Mouse (Mus musculus): ENCODE measurements around the gene Aldoart2. TPM values are rescaled to one million over a fixed set of nuclear protein-coding genes. Genes with fewer than 3 reads are reported as not detected.
A peak's percentile ranks its signal among the peaks of the same experiment; 100 is the strongest.
"Not testable (repeated sequence)": the region's sequence is repeated elsewhere in the genome, so short reads cannot be mapped to it uniquely, and the experiment has no call there.

The Aldoart2 gene
- total RNA-seq (2021): under 1 TPM in 1 of 2 experiments, not detected in 1; 0.32 TPM

DNA sequence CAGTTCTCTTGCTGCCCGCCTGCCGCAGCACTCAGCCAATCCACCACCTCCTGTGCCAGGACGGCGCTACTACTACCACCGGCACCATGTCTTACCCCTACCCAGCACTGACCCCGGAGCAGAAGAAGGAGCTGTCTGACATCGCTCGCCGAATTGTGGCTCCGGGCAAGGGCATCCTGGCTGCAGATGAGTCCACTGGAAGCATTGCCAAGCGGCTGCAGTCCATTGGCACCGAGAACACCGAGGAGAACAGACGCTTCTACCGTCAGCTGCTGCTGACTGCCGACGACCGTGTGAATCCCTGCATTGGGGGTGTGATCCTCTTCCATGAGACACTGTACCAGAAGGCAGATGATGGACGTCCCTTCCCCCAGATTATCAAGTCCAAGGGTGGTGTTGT is at the start of gene Aldoart2:
Gene Aldoart2 (plus strand): TSS at position 34 of the 400 bp plus-strand sequence.
- peak in 1 of 2 experiments; percentile 3 for DNase-seq (ENCODE audit: extremely low spot score in 1 of 2, low spot score in 1 of 2)

DNA sequence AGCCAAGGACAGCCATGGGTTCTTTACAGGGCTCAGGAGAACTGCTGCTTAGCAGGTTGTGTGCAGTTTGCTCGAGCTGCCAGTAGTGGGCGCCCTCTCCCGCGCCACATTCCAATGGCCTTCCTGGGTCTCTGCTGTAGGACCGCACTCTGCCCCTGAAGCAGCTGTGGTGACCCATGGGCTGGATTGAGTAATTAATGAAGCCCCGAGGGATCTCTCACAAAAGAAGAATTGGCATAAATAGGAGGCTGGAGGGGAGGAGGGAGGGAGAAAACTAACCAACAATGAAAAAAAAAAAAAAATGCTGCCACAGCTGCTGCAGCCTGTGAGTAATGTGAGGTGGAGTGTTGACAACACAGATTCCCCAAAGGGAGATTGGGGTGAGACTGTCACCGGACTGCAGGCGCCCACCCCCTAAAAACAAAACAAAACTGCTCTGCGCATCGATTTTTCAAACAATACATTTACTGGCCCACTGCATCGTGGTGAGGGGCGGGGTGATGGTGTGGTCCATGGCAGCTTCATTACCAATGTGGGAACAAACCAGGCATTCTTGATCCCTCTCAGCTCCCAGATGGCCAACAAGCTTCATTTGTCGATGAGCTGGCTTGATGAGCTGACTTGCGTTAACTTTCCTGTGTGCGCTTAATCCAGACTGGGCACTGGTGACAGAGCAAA is 46.8 kb upstream of the Aldoart2 start:
- DNase-seq (ENCODE audit: extremely low spot score in 1 of 2, low spot score in 1 of 2): peak; percentile 35 to 67

DNA sequence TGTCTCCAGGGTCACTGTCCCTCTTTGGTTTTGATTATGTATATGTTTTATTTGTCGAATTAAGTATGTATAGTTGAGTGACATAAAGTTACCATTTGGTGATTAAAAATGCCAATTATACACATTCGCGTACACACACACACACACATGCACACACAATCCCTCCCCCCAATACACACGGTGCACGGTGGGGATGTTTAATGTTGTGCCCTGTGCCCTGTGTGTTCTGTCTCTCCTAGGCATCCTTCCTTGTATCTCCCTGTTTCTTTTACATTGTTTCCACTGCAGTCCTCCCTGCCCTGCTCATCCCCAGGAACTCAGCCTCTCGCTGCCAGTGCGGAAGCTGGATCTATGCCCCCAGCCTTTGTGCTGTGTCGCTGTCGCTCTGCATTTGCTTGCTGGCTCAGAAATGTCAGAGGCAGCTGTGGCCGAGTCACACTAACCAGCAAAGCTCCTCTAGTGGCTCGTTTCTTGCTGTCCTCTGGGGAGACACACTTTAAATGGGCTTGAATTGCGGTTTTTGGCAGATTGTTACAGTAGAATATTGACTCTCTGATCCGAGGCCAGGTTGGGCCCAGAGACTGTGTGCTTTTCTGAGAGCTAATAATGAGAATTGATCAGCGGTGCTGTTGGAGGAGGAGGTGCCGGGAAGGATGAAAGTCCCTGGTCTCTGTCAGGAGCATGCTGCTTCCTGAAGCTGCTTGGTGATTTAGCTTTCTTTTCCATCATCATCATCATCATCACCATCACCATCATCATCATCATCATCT is 37.9 kb upstream of the Aldoart2 start:
- no peak for DNase-seq (ENCODE audit: extremely low spot score in 1 of 2, low spot score in 1 of 2)

DNA sequence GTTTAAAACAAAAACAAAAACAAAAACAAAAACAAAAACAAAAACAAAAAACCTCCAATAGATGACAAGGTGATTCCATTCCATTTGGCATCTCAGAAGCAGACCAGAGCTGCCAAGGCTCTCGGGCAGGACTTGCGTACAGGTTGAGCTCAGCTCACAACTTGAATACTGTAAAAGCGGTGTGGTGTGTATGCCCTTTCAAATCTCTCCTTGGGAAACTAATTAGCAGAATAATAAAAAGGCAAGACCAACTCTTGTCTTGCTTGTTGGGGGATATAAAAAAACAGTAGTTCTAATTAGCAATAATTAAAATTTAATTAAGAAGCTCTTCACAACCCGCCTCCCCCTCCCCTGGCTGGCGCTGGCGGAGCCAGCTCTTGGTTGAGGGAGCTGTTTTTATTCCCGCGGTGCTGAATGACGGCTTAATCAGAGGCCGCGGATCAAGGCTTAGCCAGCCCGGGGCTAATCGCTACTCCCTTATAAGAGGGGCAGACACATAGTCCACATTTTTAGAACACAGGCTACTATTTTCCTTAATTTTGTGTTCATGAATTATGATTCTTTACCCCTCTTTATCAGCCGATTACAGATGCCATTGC is 28.4 kb upstream of the Aldoart2 start:
- DNase-seq (ENCODE audit: extremely low spot score in 1 of 2, low spot score in 1 of 2): no peak

DNA sequence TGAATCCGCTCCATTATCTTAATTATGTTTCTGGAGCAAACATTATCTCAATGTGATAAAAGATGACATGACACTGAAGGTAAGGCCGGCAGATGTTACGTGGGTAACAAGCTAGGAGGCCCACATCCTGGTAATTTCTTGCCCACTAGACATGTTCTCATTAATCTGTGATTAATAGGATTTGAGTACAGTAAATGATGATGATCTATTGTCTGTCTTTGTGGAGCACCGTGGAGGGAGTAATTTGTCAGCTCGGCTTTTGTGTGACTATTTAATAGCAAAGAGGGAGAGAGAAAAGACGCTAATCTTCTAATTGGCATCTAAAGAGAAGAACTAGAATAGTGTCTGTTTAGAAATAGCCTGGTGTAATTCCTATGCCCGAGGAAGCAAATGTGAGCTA is 27.3 kb upstream of the Aldoart2 start:
- no peak for DNase-seq (ENCODE audit: extremely low spot score in 1 of 2, low spot score in 1 of 2)

DNA sequence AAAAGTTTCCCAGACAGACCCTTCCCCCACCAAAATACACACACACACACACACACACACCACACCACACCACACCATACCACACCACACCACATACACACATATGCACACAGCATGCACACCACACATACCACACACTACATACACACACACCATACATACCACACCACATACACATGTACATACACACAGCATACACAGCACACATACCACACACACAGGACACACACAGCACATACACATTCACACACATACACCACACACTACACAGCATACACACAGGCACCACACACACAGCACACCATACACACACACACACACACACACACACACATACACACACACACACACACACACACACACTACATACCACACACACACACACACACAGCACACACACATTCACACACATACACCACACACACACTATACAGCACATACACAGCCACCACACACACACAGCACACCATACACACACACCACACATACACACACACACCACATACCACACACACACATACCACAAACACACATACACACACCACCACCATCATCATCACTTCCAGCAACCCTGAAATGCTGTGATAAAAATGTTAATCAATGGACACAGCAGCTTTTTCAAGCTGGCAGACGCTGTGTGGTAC is 26.6 kb upstream of the Aldoart2 start:
- DNase-seq (ENCODE audit: extremely low spot score in 1 of 2, low spot score in 1 of 2): no peak

DNA sequence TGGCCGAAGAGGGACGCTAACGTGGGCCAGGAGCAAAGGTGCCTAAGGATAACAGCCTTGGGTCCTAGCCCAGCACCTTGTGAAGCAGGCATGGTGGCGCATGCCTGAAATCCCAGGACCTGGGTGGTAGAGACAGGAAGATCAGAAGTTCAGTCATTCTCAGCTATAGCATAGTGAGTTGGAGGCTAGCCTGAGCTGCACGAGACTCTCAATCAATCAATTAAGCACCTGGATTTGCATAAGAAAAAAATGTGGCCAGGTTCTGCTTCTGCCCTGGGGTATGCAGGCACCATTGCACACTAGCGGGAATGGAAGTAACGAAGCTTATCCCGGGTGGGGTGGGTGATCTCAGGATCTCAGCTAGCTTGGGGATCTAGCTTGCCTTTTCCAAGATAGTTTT is 25.9 kb upstream of the Aldoart2 start:
- DNase-seq (ENCODE audit: extremely low spot score in 1 of 2, low spot score in 1 of 2): no peak

DNA sequence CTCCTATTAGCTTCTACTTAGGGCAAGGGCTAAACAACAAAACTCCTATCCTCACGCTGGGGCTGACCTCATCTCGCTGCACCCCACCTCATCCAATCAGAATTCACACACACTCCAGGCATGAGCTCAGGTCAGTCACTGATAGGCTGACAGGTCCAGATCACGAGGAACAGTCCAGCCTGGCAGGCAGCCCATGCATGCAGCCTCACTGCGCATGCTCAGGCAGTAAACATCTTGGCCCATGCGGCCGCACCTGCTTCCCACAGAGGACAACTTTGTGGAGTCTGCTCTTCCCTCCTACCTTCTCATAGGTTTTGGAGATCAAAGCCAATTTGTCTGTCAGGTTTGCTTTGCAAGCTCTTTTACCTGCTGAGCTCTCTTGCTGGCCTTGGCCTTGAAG is 10.1 kb upstream of the Aldoart2 start:
- not testable (repeated sequence) for DNase-seq (ENCODE audit: extremely low spot score in 1 of 2, low spot score in 1 of 2)

DNA sequence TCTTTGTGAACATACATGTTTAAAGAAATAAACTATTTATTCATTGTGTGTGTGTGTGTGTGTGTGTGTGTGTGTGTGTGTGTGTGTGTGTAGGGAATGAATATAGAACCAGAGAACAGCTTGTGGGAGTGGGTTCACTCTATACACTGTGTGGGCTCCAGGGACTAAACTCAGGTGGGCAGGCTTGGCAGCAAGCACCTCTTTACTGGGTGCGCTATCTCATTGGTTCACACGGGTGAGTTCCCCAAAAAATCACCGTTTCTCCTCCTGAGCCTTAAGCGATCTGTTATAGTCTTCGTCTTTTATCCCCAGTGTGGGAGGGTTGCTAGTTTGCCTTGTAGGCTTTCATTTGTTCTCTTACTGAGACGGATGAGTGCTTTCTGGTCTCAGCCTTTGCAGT is 7.2 kb upstream of the Aldoart2 start:
- no peak for DNase-seq (ENCODE audit: extremely low spot score in 1 of 2, low spot score in 1 of 2)

DNA sequence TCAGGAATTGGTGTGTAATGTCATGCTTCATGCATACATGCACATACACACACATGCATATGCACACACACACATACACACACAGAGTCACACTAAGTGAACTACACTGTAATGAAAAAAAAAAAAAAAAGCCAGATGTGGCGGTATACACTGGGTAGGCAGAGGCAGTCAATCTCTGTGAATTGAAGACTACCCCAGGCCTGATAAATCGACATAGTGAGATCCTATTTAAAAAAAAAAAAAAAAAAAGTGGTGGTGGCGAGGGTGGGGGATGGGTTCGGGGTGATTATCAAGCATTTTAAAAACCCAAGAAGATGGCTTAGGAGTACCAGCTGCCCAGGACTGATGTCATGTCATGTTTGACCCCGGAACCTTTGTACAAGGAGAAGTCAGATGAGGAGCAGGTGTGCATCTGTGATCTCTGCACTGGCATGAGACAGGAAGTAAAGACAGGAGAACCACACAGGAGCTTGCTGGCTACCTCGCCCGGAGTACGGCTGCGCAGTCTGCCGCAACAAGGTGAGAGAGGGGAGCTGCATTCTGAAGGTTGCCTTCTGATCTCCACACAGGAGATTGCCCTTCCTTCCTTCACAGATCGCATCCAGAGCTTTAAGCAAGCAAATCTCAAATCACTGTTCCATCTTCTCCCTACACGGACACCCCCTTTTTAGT is 5.7 kb upstream of the Aldoart2 start:
- no peak for DNase-seq (ENCODE audit: extremely low spot score in 1 of 2, low spot score in 1 of 2)

DNA sequence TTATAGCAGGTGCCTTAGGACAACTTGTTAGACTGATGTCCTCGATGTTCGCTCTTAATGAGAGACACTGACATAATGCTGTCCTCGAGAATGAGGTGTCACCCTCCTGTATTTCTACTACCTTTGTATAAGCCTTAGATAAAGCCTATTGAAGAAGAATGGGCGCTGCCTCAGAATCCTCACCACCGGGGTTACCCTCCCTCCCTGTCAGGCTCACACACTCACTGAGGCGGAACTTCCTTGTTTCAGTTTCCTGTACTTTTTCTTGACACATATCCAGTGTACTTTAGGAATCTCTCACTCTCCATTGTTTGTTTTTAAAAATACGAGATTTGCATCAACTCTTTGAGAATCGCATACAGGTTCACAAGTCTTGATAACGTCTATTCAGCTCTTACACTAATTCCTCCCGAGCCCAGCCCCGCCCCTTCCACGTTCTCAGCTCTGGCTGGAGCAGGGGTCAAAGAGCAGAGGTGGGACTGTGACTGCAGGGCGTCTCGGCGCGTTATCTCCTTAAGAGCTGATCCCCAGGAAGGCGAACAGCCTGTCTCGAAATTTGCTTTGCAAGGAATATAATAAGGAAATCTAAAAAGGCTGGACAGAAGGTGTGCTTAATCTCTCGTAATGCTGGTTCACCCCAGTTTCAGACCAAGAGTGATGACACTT is 4.9 kb upstream of the Aldoart2 start:
- no peak for DNase-seq (ENCODE audit: extremely low spot score in 1 of 2, low spot score in 1 of 2)

DNA sequence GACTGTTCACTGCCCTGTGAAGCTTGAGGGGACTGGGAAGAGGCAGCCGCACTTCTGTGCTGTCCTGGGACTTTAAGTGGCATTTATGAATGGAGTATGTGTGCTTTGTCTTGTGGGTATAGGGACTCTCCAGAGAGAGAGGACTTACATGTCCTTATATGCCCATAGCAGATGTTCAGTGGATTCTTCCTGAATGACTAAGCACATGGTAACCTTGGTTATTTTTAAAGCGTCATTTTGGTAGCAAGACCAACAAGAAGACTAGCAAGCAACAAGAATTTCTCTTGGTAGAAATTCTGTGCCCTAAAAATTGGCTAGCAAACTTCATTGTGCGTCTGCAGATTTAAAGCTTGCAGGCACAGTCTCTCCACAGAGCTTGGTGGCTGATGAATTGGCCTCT is 1.3 kb upstream of the Aldoart2 start:
- DNase-seq (ENCODE audit: extremely low spot score in 1 of 2, low spot score in 1 of 2): no peak

DNA sequence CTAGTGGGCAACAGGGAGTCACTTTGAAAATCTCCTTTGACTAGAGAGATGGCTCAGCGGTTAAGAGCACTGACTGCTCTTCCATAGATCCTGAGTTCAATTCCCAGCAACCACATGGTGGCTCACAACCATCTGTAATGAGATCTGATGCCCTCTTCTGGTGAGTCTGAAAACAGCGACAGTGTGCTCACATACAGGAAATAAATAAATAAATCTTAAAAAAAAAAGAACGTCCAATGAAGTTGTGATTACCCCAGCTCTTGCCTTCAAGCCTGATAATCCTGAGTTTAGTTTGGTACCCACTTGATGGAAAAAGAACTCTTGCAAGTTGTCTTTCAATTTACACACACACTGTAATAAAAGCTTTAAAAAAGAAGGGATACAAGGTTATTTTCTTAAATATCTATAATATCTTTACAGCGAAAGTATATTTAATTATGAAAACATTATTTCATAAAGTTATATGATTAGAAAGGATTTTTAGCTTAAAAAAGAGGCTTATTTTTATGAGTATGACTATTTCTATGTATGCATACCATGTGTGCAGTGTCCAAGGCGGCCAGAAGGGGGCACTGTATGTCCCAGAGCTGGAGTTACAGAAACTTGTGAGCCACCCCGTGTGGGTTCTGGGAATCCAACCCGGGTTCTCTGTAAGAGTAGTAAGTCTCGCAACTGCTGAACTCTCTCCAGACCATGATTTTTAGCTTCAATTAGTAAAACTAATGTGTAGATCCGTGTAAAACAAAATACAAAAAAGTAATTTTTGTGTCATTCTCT is 664 bp upstream of the Aldoart2 start:
- DNase-seq (ENCODE audit: extremely low spot score in 1 of 2, low spot score in 1 of 2): no peak

DNA sequence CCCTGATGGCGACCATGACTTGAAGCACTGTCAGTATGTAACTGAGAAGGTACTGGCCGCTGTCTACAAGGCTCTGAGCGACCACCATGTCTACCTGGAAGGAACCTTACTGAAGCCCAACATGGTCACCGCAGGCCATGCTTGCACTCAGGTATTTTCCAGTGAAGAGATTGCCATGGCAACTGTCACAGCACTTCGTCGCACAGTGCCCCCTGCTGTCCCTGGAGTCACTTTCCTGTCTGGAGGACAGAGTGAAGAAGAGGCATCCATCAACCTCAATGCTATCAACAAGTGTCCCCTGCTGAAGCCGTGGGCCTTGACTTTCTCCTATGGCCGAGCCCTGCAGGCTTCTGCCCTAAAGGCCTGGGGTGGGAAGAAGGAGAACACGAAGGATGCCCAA is 828 bp downstream of the Aldoart2 start:
- DNase-seq (ENCODE audit: extremely low spot score in 1 of 2, low spot score in 1 of 2): peak in 1 of 2 experiments; percentile 4

DNA sequence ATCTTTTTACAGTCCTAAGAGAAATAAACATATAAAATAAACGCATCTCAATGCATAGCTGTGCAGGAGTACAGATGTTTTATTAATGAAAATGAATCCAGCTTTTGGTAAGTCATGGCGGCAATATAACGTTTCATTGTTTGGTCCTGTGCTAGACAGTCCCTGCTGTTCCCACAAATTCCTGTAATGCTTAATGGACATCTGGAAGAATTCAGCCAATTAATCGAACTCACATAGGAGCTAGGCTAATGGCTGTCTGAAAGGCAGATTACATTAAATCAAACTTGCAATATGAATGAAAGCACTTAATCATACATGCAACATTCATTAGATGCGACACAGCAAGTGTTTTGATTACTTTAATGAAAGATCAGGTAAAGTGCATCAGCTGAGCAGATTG is 1.8 kb downstream of the Aldoart2 start:
- DNase-seq (ENCODE audit: extremely low spot score in 1 of 2, low spot score in 1 of 2): no peak

DNA sequence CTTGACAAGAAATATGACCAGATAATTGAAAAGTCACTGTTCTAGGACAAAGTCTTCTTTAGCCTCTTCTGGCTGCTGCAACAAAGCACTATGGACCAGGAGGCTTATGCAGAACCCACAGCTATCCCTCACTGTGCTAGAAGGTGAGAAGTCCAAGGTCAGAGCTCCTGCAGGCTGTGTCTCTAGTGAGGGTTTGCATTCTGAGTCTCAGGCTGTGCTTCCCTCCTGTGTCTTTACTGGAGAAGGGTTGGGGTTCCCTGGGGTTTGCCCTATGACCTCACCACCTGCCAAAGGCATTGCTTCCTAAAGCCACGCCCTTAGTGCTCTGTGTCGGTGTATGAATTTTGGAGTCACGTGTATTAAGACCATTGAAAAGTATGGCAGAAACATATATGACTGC is 3.4 kb downstream of the Aldoart2 start:
- DNase-seq (ENCODE audit: extremely low spot score in 1 of 2, low spot score in 1 of 2): no peak

DNA sequence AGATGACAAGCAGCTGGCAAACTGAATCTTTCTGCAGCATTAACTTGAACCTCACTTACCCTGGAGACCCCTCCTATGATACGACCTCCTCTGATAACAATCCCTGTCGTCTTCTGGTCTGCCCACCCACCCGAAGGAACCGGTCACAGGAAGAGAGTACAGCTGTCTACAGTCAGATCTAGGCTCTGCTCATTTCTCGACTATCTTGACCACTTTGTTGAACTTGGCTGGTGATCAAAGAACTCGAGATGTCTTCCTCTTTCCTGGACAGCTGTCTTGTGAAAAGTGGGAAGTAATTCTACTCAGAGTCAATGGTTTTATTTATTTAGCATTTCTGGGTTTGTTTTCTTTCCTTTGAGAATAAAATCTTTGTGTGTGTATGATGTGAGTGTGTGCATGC is 4.6 kb downstream of the Aldoart2 start:
- no peak for DNase-seq (ENCODE audit: extremely low spot score in 1 of 2, low spot score in 1 of 2)

DNA sequence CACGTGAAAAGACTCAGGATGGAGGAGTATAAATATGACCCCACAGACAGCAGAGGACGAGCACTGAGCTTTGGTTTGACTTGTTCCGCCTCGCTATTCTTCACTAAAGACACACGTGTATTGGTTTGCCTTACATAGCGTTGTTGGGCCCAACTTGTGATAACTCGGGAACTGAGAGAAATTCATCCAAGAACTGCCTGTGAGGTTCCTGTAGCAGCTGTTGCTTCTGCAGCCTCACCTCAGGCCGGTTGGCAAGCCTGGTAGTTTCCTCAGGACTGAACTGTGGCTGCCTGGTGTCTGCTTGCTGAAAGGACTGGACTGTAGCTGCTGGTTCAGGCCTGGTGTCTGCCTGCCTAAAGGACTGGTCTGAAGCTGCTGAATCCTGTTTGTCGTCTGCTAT is 5.6 kb downstream of the Aldoart2 start:
- DNase-seq (ENCODE audit: extremely low spot score in 1 of 2, low spot score in 1 of 2): no peak

DNA sequence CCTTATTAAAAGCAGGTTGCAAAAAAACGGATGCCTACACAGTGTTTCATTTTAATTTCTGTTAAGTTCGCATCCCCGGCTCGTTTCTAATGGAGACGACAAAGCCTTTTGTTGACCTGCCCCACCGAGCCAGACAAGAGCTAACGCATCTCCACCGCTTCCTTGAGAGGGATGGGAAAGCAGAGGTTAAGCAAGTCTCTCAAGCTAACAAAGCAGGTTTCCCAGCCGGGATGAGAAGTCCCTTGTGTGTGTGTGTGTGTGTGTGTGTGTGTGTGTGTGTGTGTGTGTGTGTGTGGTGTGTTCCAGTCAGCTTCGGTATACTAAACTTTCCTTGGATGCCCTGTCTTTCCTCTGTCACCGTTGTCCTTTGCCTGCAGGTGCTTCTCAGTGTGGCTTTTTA is 6.1 kb downstream of the Aldoart2 start:
- DNase-seq (ENCODE audit: extremely low spot score in 1 of 2, low spot score in 1 of 2): no peak

Measured in layer of hippocampus, postnatal 25 days (tissue).